22 mouse cellular contexts compared by ENCODE assay signal in the genomic region with DNA sequence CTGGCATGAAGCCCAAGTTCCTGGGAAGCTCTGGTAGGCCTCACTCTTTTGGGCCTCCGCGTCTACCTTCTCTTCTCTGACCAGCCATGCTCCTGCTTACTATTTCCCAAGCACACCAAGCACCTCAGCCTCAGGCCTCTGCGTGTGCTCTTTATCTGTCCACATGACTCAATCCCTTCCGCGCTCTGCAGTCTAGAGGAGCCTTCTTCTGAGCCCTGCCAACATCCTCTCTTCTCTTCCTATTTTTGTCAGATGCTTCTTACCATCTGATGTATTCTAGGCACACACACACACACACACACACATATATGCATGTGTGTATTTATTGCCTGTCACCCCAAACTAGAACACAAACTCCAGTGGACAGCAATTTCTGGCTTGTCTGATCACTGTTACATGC. TPM values are rescaled to one million over a fixed set of nuclear protein-coding genes. Genes with fewer than 3 reads are reported as not detected.
DNase-seq lines count a peak whose midpoint lies in the region; ATAC-seq lines count a peak whose summit lies in the region.
"Had no signal": no experiment of that assay in that cellular context is flagged by ENCODE, and none has a peak within 500 bp of the region (broad histone marks: within the 10 kb centered on the region; RNA-seq: fewer than 3 reads in every experiment).

No protein-coding gene starts in this region.

- no peaks in the 10 kb centered on the region for H3K4me1 ChIP-seq in heart, embryonic 12.5 days (replicated peaks)
- H3K4me1 ChIP-seq in hindbrain, embryonic 10.5 days (replicated peaks) = no peaks in the 10 kb centered on the region

- no peak for DNase-seq in frontal cortex, postnatal 36 days (ENCODE audit: low spot score in 2 of 2)
- peak; percentile 82 for DNase-seq in heart, adult 11 months
- peak; percentile 34 for DNase-seq in brain, adult 2 months (ENCODE audit: low read depth, low spot score)
- DNase-seq in hindbrain, embryonic 10.5 days (ENCODE audit: low spot score) = no peak
- DNase-seq in spleen, adult 12 weeks (ENCODE audit: low spot score) = no peak
- DNase-seq: adrenal gland, adult 2 months; adrenal gland, adult 8-10 months; adrenal gland, postnatal 10 days; adrenal gland, postnatal 14 days; adrenal gland, postnatal 25 days; adrenal gland, postnatal 36 days; cerebellum, adult 11 months; cerebellum, adult 11-12 months; cerebellum, adult 18-20 months had no signal

- no peak overlapping the region for H3K4me3 ChIP-seq in heart, embryonic 12.5 days
- H3K4me3 ChIP-seq in hindbrain, embryonic 10.5 days = no peak overlapping the region

- H3K9me3 ChIP-seq in heart, embryonic 12.5 days (replicated peaks) = no peaks in the 10 kb centered on the region
- no peaks in the 10 kb centered on the region for H3K9me3 ChIP-seq in hindbrain, embryonic 10.5 days
- H3K9me3 ChIP-seq: G1E had no signal

- H3K36me3 ChIP-seq in heart, embryonic 12.5 days = no peaks in the 10 kb centered on the region
- no peaks in the 10 kb centered on the region for H3K36me3 ChIP-seq in hindbrain, embryonic 10.5 days
- H3K36me3 ChIP-seq: G1E had no signal

- ATAC-seq in frontal cortex, adult (ENCODE audit: low TSS enrichment) = peak; percentile 68
- ATAC-seq in heart, embryonic 12.5 days (ENCODE audit: insufficient number of reproducible peaks, low FRiP score) = no peak
- ATAC-seq in erythroid progenitor cell, adult 5-6 weeks (replicated peaks; ENCODE audit: low FRiP score, poor library complexity, severe bottlenecking) = peak; percentile 32; the same call in 1 of the 2 replicates
- ATAC-seq: activated CD4-positive, CD25-positive, alpha-beta regulatory T cell, adult 4 months; CD4-positive, CD25-positive, alpha-beta regulatory T cell, adult 4 months; Patski had no signal

- no peak overlapping the region for H3K4me2 ChIP-seq in heart, embryonic 12.5 days

- no peak overlapping the region for H3K9ac ChIP-seq in heart, embryonic 12.5 days

- WGBS in heart, embryonic 12.5 days = 85% methylated on average over 5 of the region's 5 CpGs
- 97% methylated on average over 5 of the region's 5 CpGs for WGBS in hindbrain, embryonic 10.5 days

- H3K27ac ChIP-seq in heart, embryonic 12.5 days (ENCODE audit: poor library complexity, severe bottlenecking) = no peak overlapping the region
- no peak overlapping the region for H3K27ac ChIP-seq in hindbrain, embryonic 10.5 days

- no peaks in the 10 kb centered on the region for H3K27me3 ChIP-seq in heart, embryonic 12.5 days (replicated peaks)
- H3K27me3 ChIP-seq in hindbrain, embryonic 10.5 days (ENCODE audit: insufficient read depth, poor library complexity, severe bottlenecking) = no peaks in the 10 kb centered on the region
- H3K27me3 ChIP-seq: CH12.LX, Patski had no signal

RNA-seq across cellular contexts. Expression of gene Ergic2, which starts 29.5 kb away (rescaled TPM):
- 181 and 183 TPM in 2 replicates for polyA plus RNA-seq in heart, embryonic 12.5 days (2016; fragmentation: Nextera tagmentation; extraction: Ambion mirVana)
- total RNA-seq in erythroid progenitor cell, adult 5-6 weeks (2015; ENCODE audit: low replicate concordance) = 98.0 and 181 TPM in 2 replicates
- total RNA-seq in erythroid progenitor cell, adult 5-6 weeks (2017; ENCODE audit: low replicate concordance) = 192 and 215 TPM in 2 replicates
- polyA plus RNA-seq in hindbrain, embryonic 10.5 days (2016; fragmentation: Nextera tagmentation; extraction: Ambion mirVana) = 168 and 184 TPM in 2 replicates

Comparison
In these comparisons a context has a peak if more than half of its experiments do, and no peak if none do; other contexts are left out.
1. DNase-seq: peak in heart, adult 11 months (single experiment) and brain, adult 2 months (single experiment); none in frontal cortex, postnatal 36 days (0 of 2), hindbrain, embryonic 10.5 days (single experiment) and spleen, adult 12 weeks (single experiment).